Mouse (Mus musculus) cortical plate, adult 2 months (tissue): ENCODE measurements at regions not wholly inside any gene's neighbourhood (a gene's known extent, or its start where the extent isn't known, plus 50 kb on each side); places are given as distances from the start of the nearest gene placed in this dataset.

Source experiments
- H3K27ac ChIP-seq: fragments of 200-500 bp; 2 replicates; pipeline ENCODE4 v1.5.1; 2012; ENCODE audit warnings: low read length, control low read depth, inconsistent platforms; ENCODE audit not compliant: insufficient read depth
- H3K4me1 ChIP-seq: fragments of 200-500 bp; 2 replicates; pipeline ENCODE4 v1.6.1; 2011; ENCODE audit warnings: low read length; ENCODE audit not compliant: control insufficient read depth, insufficient read depth
- H3K4me3 ChIP-seq: fragments of 200-500 bp; 2 replicates; pipeline ENCODE4 v1.5.1; 2011; ENCODE audit warnings: mild to moderate bottlenecking, low read length, control low read depth; ENCODE audit not compliant: insufficient read depth
- CTCF ChIP-seq: fragments of 200-500 bp; IDR thresholded peaks from 2 replicates; pipeline ENCODE4 v1.5.1; 2011; ENCODE audit warnings: mild to moderate bottlenecking, control low read depth, low read length; ENCODE audit not compliant: insufficient read depth; ENCODE audit errors: extremely low read depth
- POLR2A ChIP-seq: fragments of 200-500 bp; IDR thresholded peaks from 2 replicates; pipeline ENCODE4 v1.6.1; 2011; ENCODE audit warnings: mild to moderate bottlenecking, low read length, control low read depth; ENCODE audit not compliant: insufficient read depth; ENCODE audit errors: extremely low read depth

- H3K4me3 ChIP-seq, result no peak overlapping the region
- H3K4me1 ChIP-seq, result no peaks in the 10 kb centered on the region; the same call in 1 of the 2 replicates
- no peak overlapping the region for H3K27ac ChIP-seq
- no peak for TF ChIP-seq POLR2A
- no peak for TF ChIP-seq CTCF
These were observed 151.9 kb upstream of the Tgfbr2 start for GRCm38 (mm10) chr9:116327080-116327479.

- Histone ChIP-seq H3K4me1 (no peaks in the 10 kb centered on the region), H3K4me3 (no peak overlapping the region), H3K27ac (no peak overlapping the region)
- TF ChIP-seq POLR2A, result no peak
- TF ChIP-seq CTCF, result no peak
These were observed 149.8 kb upstream of the Tgfbr2 start for GRCm38 (mm10) chr9:116324971-116325370.

- no peak for TF ChIP-seq CTCF
- TF ChIP-seq POLR2A, result no peak
- peak overlapping the region; percentile 47; the same call in 1 of the 2 replicates for H3K27ac ChIP-seq
- H3K4me1 ChIP-seq, result no peaks in the 10 kb centered on the region
- no peak overlapping the region for H3K4me3 ChIP-seq
These were observed 148.9 kb upstream of the Tgfbr2 start for GRCm38 (mm10) chr9:116323871-116324721.

GRCm38 (mm10) chr9:116321908-116322307 lies 146.7 kb upstream of the Tgfbr2 start:
- Histone ChIP-seq H3K4me3 (no peak overlapping the region), H3K4me1 (no peaks in the 10 kb centered on the region), H3K27ac (no peak overlapping the region)
- no peak for TF ChIP-seq CTCF
- TF ChIP-seq POLR2A, result no peak

GRCm38 (mm10) chr9:116319421-116319820 lies 144.3 kb upstream of the Tgfbr2 start:
- Histone ChIP-seq H3K4me3 (no peak overlapping the region), H3K27ac (no peak overlapping the region), H3K4me1 (no peaks in the 10 kb centered on the region)
- TF ChIP-seq CTCF (no peak), POLR2A (no peak)

- Histone ChIP-seq H3K4me3 (no peak overlapping the region), H3K4me1 (no peaks in the 10 kb centered on the region), H3K27ac (no peak overlapping the region)
- TF ChIP-seq CTCF, result no peak
- no peak for TF ChIP-seq POLR2A
These were observed 141.5 kb upstream of the Tgfbr2 start for GRCm38 (mm10) chr9:116316582-116317095.

GRCm38 (mm10) chr9:116314803-116315202 lies 139.6 kb upstream of the Tgfbr2 start:
- Histone ChIP-seq H3K4me1 (no peaks in the 10 kb centered on the region), H3K27ac (no peak overlapping the region), H3K4me3 (no peak overlapping the region)
- TF ChIP-seq POLR2A, result no peak
- no peak for TF ChIP-seq CTCF

GRCm38 (mm10) chr9:116313932-116314790 lies 139.0 kb upstream of the Tgfbr2 start:
- Histone ChIP-seq H3K4me1 (no peaks in the 10 kb centered on the region), H3K4me3 (no peak overlapping the region), H3K27ac (no peak overlapping the region)
- TF ChIP-seq CTCF, result no peak
- no peak for TF ChIP-seq POLR2A

GRCm38 (mm10) chr9:116311364-116311763 lies 136.2 kb upstream of the Tgfbr2 start:
- TF ChIP-seq CTCF, result no peak
- TF ChIP-seq POLR2A, result no peak
- Histone ChIP-seq H3K4me3 (no peak overlapping the region), H3K27ac (no peak overlapping the region), H3K4me1 (no peaks in the 10 kb centered on the region)
